Mouse (Mus musculus) heart, postnatal 14 days (tissue): ENCODE measurements around the gene Pcx. TPM values are rescaled to one million over a fixed set of nuclear protein-coding genes. Genes with fewer than 3 reads are reported as not detected.

Experiments
- DNase-seq, 2 experiments: peaks; one replicate each; pipeline ENCODE4 v3.0.0; 2021 to 2022
- intact Hi-C: fragments of 180-260 bp; cut with DNase I; formaldehyde crosslinking; loops from one replicate; pipeline ENCODE4 v1.15.1; 2025
- microRNA-seq, 2 experiments: library from miRNA; unstranded; fragments of <30 nt; microRNA quantifications; one replicate each; pipeline ENCODE4 v1.2.0; 2021 to 2022
- total RNA-seq, 2 experiments: library from RNA; stranded (reverse); gene quantifications; 2 replicates each; pipeline ENCODE4 v1.2.3; 2021

The Pcx gene
- total RNA-seq, 2 experiments from 2014 or later: 6.4 to 21.2 TPM

DNA sequence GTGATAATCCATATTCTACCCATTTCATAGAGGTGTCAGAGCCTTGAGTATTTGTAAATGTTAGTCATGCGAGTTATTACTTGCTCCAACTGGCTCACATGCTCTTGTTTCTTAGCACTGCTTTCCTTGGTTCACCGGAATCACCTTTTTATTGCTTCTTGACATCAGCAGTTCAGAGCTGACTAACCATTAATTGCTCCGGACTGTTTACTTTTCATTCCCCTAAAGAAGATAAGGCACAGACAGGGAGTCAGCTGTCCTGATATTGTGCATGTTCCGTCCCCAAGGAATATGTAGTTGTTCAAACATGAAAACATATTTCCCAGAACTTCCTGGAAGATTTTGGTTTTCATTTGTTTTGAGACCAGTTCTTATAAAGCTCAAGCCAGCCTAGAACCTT lies 160.5 kb downstream of the Pcx start:
- intact Hi-C loops: no loop called here
- DNase-seq: no peak

Small RNAs within 50 kb of the gene (microRNA-seq; reads per million reads assigned to microRNA genes)
- gene Mir6986: 0.81 to 4.5 reads per million in 2 experiments

Other genes with a start within 250 kb of the Pcx start
- gene Ssh3, start 241.3 kb upstream of the Pcx start, total RNA-seq: 1 to 10 TPM; 7.2 to 9.9 TPM
- gene Ankrd13d, start 227.3 kb upstream of the Pcx start, total RNA-seq: 1 to 10 TPM; 1.0 to 1.4 TPM
- 10 to 100 TPM; 54.1 to 59.4 TPM for gene Grk2, start 204.2 kb upstream of the Pcx start, total RNA-seq
- gene Kdm2a, start 112.2 kb upstream of the Pcx start, total RNA-seq: 10 to 100 TPM; 47.6 to 49.5 TPM
- gene Rhod, start 71.0 kb upstream of the Pcx start, total RNA-seq: 1 to 10 TPM; 5.9 to 6.6 TPM
- 1 to 10 TPM; 1.8 to 5.0 TPM for gene Syt12, start 33.0 kb upstream of the Pcx start, total RNA-seq
- gene 2010003K11Rik, start 11.9 kb upstream of the Pcx start, total RNA-seq: under 1 TPM in 1 of 2 experiments, not detected in 1; 0.48 TPM
- 10 to 100 TPM; 10.0 to 11.5 TPM for gene Lrfn4, start 105.2 kb downstream of the Pcx start, total RNA-seq
- 10 to 100 TPM; 10.6 to 12.4 TPM for gene Rce1, start 115.2 kb downstream of the Pcx start, total RNA-seq
- gene Gm960, start 188.2 kb downstream of the Pcx start, total RNA-seq: not detected
- under 1 TPM; 0.15 to 0.22 TPM for gene Sptbn2, start 200.7 kb downstream of the Pcx start, total RNA-seq
- 1 to 10 TPM; 5.8 to 6.3 TPM for gene Rbm4b, start 246.0 kb downstream of the Pcx start, total RNA-seq